ENCODE assay signal across 27 mouse cellular contexts in genomic region chr11:40434002-40434401, GRCm38 (mm10).
DNase-seq lines count a peak whose midpoint lies in the region; ATAC-seq and TF ChIP-seq lines count a peak whose summit lies in the region.
"Had no signal": no experiment of that assay in that cellular context is flagged by ENCODE, and none has a peak within 500 bp of the region (broad histone marks: within the 10 kb centered on the region; RNA-seq: fewer than 3 reads in every experiment).

No protein-coding gene starts in this region.

- H3K9me3 ChIP-seq in forebrain, embryonic 11.5 days (ENCODE audit: control insufficient read depth, low read length) = no peaks in the 10 kb centered on the region
- H3K9me3 ChIP-seq in forebrain, embryonic 10.5 days = no peaks in the 10 kb centered on the region
- no peaks in the 10 kb centered on the region for H3K9me3 ChIP-seq in midbrain, embryonic 11.5 days (ENCODE audit: control insufficient read depth, low read length)
- H3K9me3 ChIP-seq in midbrain, embryonic 13.5 days = no peaks in the 10 kb centered on the region
- H3K9me3 ChIP-seq in forebrain, embryonic 14.5 days (replicated peaks; ENCODE audit: control insufficient read depth, low read length) = 0 out of 2 replicates have a peak, but pooled peaks cover 7% of the 10 kb centered on the region
- no peaks in the 10 kb centered on the region for H3K9me3 ChIP-seq in forebrain, postnatal 0 days (ENCODE audit: low read length)
- H3K9me3 ChIP-seq in hindbrain, embryonic 12.5 days (replicated peaks) = no peaks in the 10 kb centered on the region
- H3K9me3 ChIP-seq: embryonic facial prominence, embryonic 13.5 days; embryonic facial prominence, embryonic 15.5 days; G1E had no signal

- H3K36me3 ChIP-seq in forebrain, embryonic 11.5 days (ENCODE audit: control insufficient read depth, insufficient read depth, low read length) = no peaks in the 10 kb centered on the region
- H3K36me3 ChIP-seq in forebrain, embryonic 10.5 days (replicated peaks) = no peaks in the 10 kb centered on the region
- no peaks in the 10 kb centered on the region for H3K36me3 ChIP-seq in midbrain, embryonic 11.5 days (ENCODE audit: control insufficient read depth, insufficient read depth, low read length)
- H3K36me3 ChIP-seq in midbrain, embryonic 13.5 days = no peaks in the 10 kb centered on the region
- no peaks in the 10 kb centered on the region for H3K36me3 ChIP-seq in forebrain, embryonic 14.5 days (ENCODE audit: control insufficient read depth, insufficient read depth, low read length)
- H3K36me3 ChIP-seq in forebrain, postnatal 0 days (ENCODE audit: insufficient read depth) = no peaks in the 10 kb centered on the region
- H3K36me3 ChIP-seq in hindbrain, embryonic 12.5 days = no peaks in the 10 kb centered on the region
- H3K36me3 ChIP-seq: embryonic facial prominence, embryonic 13.5 days; embryonic facial prominence, embryonic 15.5 days; G1E had no signal

- no peaks in the 10 kb centered on the region for H3K4me1 ChIP-seq in forebrain, embryonic 11.5 days (replicated peaks; ENCODE audit: control insufficient read depth, insufficient read depth, low read length)
- H3K4me1 ChIP-seq in forebrain, embryonic 10.5 days = peaks cover 15% of the 10 kb centered on the region
- H3K4me1 ChIP-seq in midbrain, embryonic 11.5 days (ENCODE audit: control insufficient read depth, insufficient read depth, low read length) = 0 out of 2 replicates have a peak, but pooled peaks cover 3% of the 10 kb centered on the region
- H3K4me1 ChIP-seq in midbrain, embryonic 13.5 days (replicated peaks) = no peaks in the 10 kb centered on the region
- no peaks in the 10 kb centered on the region for H3K4me1 ChIP-seq in forebrain, embryonic 14.5 days (ENCODE audit: control insufficient read depth, insufficient read depth, low read length)
- H3K4me1 ChIP-seq in forebrain, postnatal 0 days (ENCODE audit: insufficient read depth) = no peaks in the 10 kb centered on the region
- no peaks in the 10 kb centered on the region for H3K4me1 ChIP-seq in hindbrain, embryonic 12.5 days
- H3K4me1 ChIP-seq: embryonic facial prominence, embryonic 13.5 days; embryonic facial prominence, embryonic 15.5 days had no signal

- ATAC-seq in forebrain, embryonic 11.5 days (replicated peaks; ENCODE audit: low FRiP score) = peak; percentile 7; the same call in 1 of the 2 replicates
- no peak for ATAC-seq in midbrain, embryonic 11.5 days (ENCODE audit: low FRiP score)
- no peak for ATAC-seq in midbrain, embryonic 13.5 days
- ATAC-seq in forebrain, embryonic 14.5 days = peak; percentile 48
- ATAC-seq in forebrain, postnatal 0 days = no peak
- no peak for ATAC-seq in hindbrain, embryonic 12.5 days (ENCODE audit: low FRiP score)
- ATAC-seq: activated CD4-positive, CD25-positive, alpha-beta regulatory T cell, adult 4 months; CD4-positive, CD25-positive, alpha-beta regulatory T cell, adult 4 months; Patski had no signal

- no peaks in the 10 kb centered on the region; the same call in 1 of the 2 replicates for H3K27me3 ChIP-seq in forebrain, embryonic 11.5 days (ENCODE audit: control insufficient read depth, insufficient read depth, low read length)
- H3K27me3 ChIP-seq in forebrain, embryonic 10.5 days (ENCODE audit: poor library complexity, severe bottlenecking) = peaks cover 39% of the 10 kb centered on the region
- H3K27me3 ChIP-seq in midbrain, embryonic 11.5 days (ENCODE audit: control insufficient read depth, insufficient read depth, low read length) = no peaks in the 10 kb centered on the region
- H3K27me3 ChIP-seq in midbrain, embryonic 13.5 days = no peaks in the 10 kb centered on the region
- H3K27me3 ChIP-seq in forebrain, embryonic 14.5 days (replicated peaks; ENCODE audit: control insufficient read depth, insufficient read depth, low read length) = 0 out of 2 replicates have a peak, but pooled peaks cover 5% of the 10 kb centered on the region
- H3K27me3 ChIP-seq in forebrain, postnatal 0 days (ENCODE audit: insufficient read depth, low read length) = peaks cover 7% of the 10 kb centered on the region
- H3K27me3 ChIP-seq in hindbrain, embryonic 12.5 days = no peaks in the 10 kb centered on the region
- H3K27me3 ChIP-seq: CH12.LX; embryonic facial prominence, embryonic 13.5 days; embryonic facial prominence, embryonic 15.5 days; Patski had no signal

- WGBS in forebrain, embryonic 11.5 days = 29% methylated on average over 1 of the region's 1 CpGs
- WGBS in forebrain, embryonic 10.5 days = 36% methylated on average over 1 of the region's 1 CpGs
- 69% methylated on average over 1 of the region's 1 CpGs for WGBS in midbrain, embryonic 11.5 days
- WGBS in midbrain, embryonic 13.5 days = 62% methylated on average over 1 of the region's 1 CpGs
- 8% methylated on average over 1 of the region's 1 CpGs for WGBS in forebrain, embryonic 14.5 days
- WGBS in forebrain, postnatal 0 days = 20% methylated on average over 1 of the region's 1 CpGs
- WGBS in hindbrain, embryonic 12.5 days = 70% methylated on average over 1 of the region's 1 CpGs

- no peak overlapping the region for H3K4me2 ChIP-seq in forebrain, embryonic 11.5 days (ENCODE audit: low read depth, low read length, severe bottlenecking)
- no peak overlapping the region for H3K4me2 ChIP-seq in midbrain, embryonic 11.5 days
- H3K4me2 ChIP-seq in midbrain, embryonic 13.5 days (replicated peaks) = no peak overlapping the region
- no peak overlapping the region for H3K4me2 ChIP-seq in forebrain, embryonic 14.5 days (ENCODE audit: low read length)
- no peak overlapping the region for H3K4me2 ChIP-seq in forebrain, postnatal 0 days (ENCODE audit: low read depth)
- no peak overlapping the region for H3K4me2 ChIP-seq in hindbrain, embryonic 12.5 days (replicated peaks)
- H3K4me2 ChIP-seq: embryonic facial prominence, embryonic 13.5 days; embryonic facial prominence, embryonic 15.5 days had no signal

- no peak overlapping the region for H3K4me3 ChIP-seq in forebrain, embryonic 11.5 days (ENCODE audit: low read depth, low read length)
- H3K4me3 ChIP-seq in forebrain, embryonic 10.5 days = no peak overlapping the region
- no peak overlapping the region for H3K4me3 ChIP-seq in midbrain, embryonic 11.5 days (ENCODE audit: low read depth, low read length)
- no peak overlapping the region for H3K4me3 ChIP-seq in midbrain, embryonic 13.5 days (replicated peaks)
- no peak overlapping the region for H3K4me3 ChIP-seq in forebrain, embryonic 14.5 days (ENCODE audit: low read depth, low read length)
- H3K4me3 ChIP-seq in forebrain, postnatal 0 days (ENCODE audit: low read depth, low read length) = no peak overlapping the region
- no peak overlapping the region for H3K4me3 ChIP-seq in hindbrain, embryonic 12.5 days
- H3K4me3 ChIP-seq: embryonic facial prominence, embryonic 13.5 days; embryonic facial prominence, embryonic 15.5 days; erythroblast, embryonic 14.5 days had no signal

- TF ChIP-seq CTCF in forebrain, postnatal 0 days (IDR thresholded peaks at IDR 0.05; ENCODE audit: low read depth) = no peak

- H3K27ac ChIP-seq in forebrain, embryonic 11.5 days (ENCODE audit: low read depth, low read length) = no peak overlapping the region
- no peak overlapping the region for H3K27ac ChIP-seq in forebrain, embryonic 10.5 days
- H3K27ac ChIP-seq in midbrain, embryonic 11.5 days (ENCODE audit: low read depth, low read length) = no peak overlapping the region
- H3K27ac ChIP-seq in midbrain, embryonic 13.5 days = no peak overlapping the region
- no peak overlapping the region for H3K27ac ChIP-seq in forebrain, embryonic 14.5 days (ENCODE audit: low read depth, low read length)
- H3K27ac ChIP-seq in forebrain, postnatal 0 days (ENCODE audit: low read depth, low read length) = no peak overlapping the region
- no peak overlapping the region for H3K27ac ChIP-seq in hindbrain, embryonic 12.5 days
- H3K27ac ChIP-seq: embryonic facial prominence, embryonic 13.5 days; embryonic facial prominence, embryonic 15.5 days had no signal

- H3K9ac ChIP-seq in forebrain, embryonic 11.5 days (ENCODE audit: low read length) = no peak overlapping the region
- H3K9ac ChIP-seq in midbrain, embryonic 11.5 days (ENCODE audit: low read length) = no peak overlapping the region
- H3K9ac ChIP-seq in midbrain, embryonic 13.5 days (replicated peaks) = no peak overlapping the region
- no peak overlapping the region for H3K9ac ChIP-seq in forebrain, embryonic 14.5 days (ENCODE audit: low read length)
- H3K9ac ChIP-seq in forebrain, postnatal 0 days = no peak overlapping the region
- no peak overlapping the region for H3K9ac ChIP-seq in hindbrain, embryonic 12.5 days
- H3K9ac ChIP-seq: embryonic facial prominence, embryonic 13.5 days; embryonic facial prominence, embryonic 15.5 days had no signal

- no peak for DNase-seq in forebrain, embryonic 11.5 days (ENCODE audit: low spot score)
- no peak for DNase-seq in forebrain, embryonic 10.5 days (ENCODE audit: extremely low spot score, low spot score)
- DNase-seq in midbrain, embryonic 11.5 days (ENCODE audit: low spot score, missing footprints) = peak; percentile 19
- peak; percentile 59 for DNase-seq in forebrain, embryonic 14.5 days (ENCODE audit: low spot score)
- peak; percentile 3 for DNase-seq in forebrain, postnatal 0 days
- DNase-seq in layer of hippocampus, postnatal 36 days = no peak
- DNase-seq: adrenal gland, adult 8-10 months; adrenal gland, postnatal 14 days; adrenal gland, postnatal 36 days; B cell, adult 2 months; cerebellum, adult 11 months; cerebellum, adult 18-20 months; cerebellum, adult 8-10 months; cerebellum, adult 9-11 months; cerebellum, postnatal 14 days; cerebellum, postnatal 36 days; embryo, embryonic 11 days had no signal

Comparison
In these comparisons a context has a peak if more than half of its experiments do, and no peak if none do; other contexts are left out.
1. ATAC-seq: peak in forebrain, embryonic 11.5 days (single experiment) and forebrain, embryonic 14.5 days (single experiment); none in midbrain, embryonic 11.5 days (single experiment), midbrain, embryonic 13.5 days (single experiment), forebrain, postnatal 0 days (single experiment) and hindbrain, embryonic 12.5 days (single experiment).
2. DNase-seq: peak in midbrain, embryonic 11.5 days (single experiment), forebrain, embryonic 14.5 days (single experiment) and forebrain, postnatal 0 days (single experiment); none in forebrain, embryonic 11.5 days (single experiment), forebrain, embryonic 10.5 days (single experiment) and layer of hippocampus, postnatal 36 days (0 of 2).